Mouse (Mus musculus) embryonic facial prominence, embryonic 10.5 days (tissue): ENCODE measurements around the gene Serpinb7. TPM values are rescaled to one million over a fixed set of nuclear protein-coding genes. Genes with fewer than 3 reads are reported as not detected.
A peak's percentile ranks its signal among the peaks of the same experiment; 100 is the strongest.

ENCODE experiments used
- DNase-seq: peaks from one replicate; pipeline ENCODE4 v3.0.0-alpha.2; 2017; ENCODE audit warnings: low spot score
- H3K27ac ChIP-seq: fragments of 300-500 bp; sonication (generic); replicated peaks from 2 replicates; pipeline ENCODE4 v1.5.1; 2016; ENCODE audit warnings: mild to moderate bottlenecking
- H3K27me3 ChIP-seq: fragments of 300-500 bp; sonication (generic); replicated peaks from 2 replicates; pipeline ENCODE4 v1.6.1; 2016; ENCODE audit warnings: low read depth, mild to moderate bottlenecking; ENCODE audit not compliant: poor library complexity, severe bottlenecking
- H3K36me3 ChIP-seq: fragments of 300-500 bp; sonication (generic); replicated peaks from 2 replicates; pipeline ENCODE4 v1.6.1; 2016; ENCODE audit warnings: mild to moderate bottlenecking, moderate library complexity
- H3K4me1 ChIP-seq: fragments of 300-500 bp; sonication (generic); 2 replicates; pipeline ENCODE4 v1.6.1; 2016
- H3K4me3 ChIP-seq: fragments of 300-500 bp; sonication (generic); 2 replicates; pipeline ENCODE4 v1.5.1; 2016; ENCODE audit warnings: mild to moderate bottlenecking, moderate library complexity
- H3K9me3 ChIP-seq: fragments of 300-500 bp; sonication (generic); 2 replicates; pipeline ENCODE4 v1.6.1; 2016; ENCODE audit warnings: mild to moderate bottlenecking
- WGBS: fragments of 180-500 bp; shearing (Covaris S2); methylation state at CpG from one replicate; pipeline ENCODE4 v1.1.7; 2016; 5-methylcytosine and 5-hydroxymethylcytosine counted together
- polyA plus RNA-seq: library from polyadenylated mRNA; unstranded; fragments of >200 nt; fragmentation: Nextera tagmentation; extraction: Ambion mirVana; gene quantifications from 2 replicates; pipeline ENCODE4 v1.2.1, GENCODE M21; 2016

The Serpinb7 gene
- not detected in 2 replicates for polyA plus RNA-seq

DNA sequence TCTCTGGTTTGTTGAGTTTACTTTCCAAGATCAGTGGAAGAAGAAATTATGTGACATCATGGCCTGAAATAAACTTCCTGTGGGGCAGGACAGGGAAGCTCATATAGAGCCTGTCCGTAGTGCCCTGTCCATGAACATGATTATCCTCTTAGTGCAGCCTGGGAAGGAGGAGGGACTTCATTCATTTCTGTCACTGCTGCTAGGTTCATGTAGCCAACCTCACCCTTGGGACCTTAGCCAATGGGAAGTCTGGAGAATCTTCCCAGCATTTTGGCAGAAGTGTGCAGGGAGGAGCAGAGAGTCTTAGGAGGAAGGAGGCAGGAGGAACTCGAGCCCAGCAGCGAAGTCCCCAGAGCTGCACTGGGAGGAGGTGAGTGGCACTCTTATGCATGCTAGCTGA, at the start of gene Serpinb7:
Gene Serpinb7, plus strand, starts transcription at position 301 of the 400 bp plus-strand sequence.
- Histone ChIP-seq H3K27ac (no peak within 1 kb of the TSS), H3K4me1 (no peaks in the 10 kb centered on the region), H3K27me3 (no peaks in the 10 kb centered on the region), H3K9me3 (no peaks in the 10 kb centered on the region), H3K4me3 (no peak within 1 kb of the TSS), H3K36me3 (no peaks in the 10 kb centered on the region)
- 83% methylated on average over 3 of the region's 3 CpGs for WGBS
- no peak for DNase-seq

DNA sequence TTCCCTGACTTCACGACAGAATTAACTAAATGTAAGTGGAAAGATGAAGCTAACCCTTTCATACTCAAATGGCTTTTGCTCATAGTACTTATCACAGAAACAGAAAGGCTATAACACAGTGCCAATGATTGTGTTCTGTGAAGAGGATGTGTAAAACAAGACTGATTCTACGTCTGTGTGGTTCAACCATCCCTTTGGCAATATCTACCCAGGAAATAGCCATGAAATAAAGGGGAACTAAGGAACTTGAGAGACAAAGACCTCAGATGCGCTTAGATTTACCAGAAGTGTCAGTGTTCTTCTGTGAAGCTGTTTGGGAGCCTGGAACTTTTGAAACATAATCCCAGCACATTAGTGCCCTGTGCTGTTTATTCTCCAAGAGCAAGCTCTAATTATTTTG, 49.1 kb upstream of the Serpinb7 start:
- Histone ChIP-seq H3K4me1 (no peaks in the 10 kb centered on the region), H3K4me3 (no peak overlapping the region), H3K27ac (no peak overlapping the region), H3K36me3 (no peaks in the 10 kb centered on the region), H3K27me3 (no peaks in the 10 kb centered on the region), H3K9me3 (no peaks in the 10 kb centered on the region)
- WGBS, result 45% methylated on average over 3 of the region's 3 CpGs
- no peak for DNase-seq

DNA sequence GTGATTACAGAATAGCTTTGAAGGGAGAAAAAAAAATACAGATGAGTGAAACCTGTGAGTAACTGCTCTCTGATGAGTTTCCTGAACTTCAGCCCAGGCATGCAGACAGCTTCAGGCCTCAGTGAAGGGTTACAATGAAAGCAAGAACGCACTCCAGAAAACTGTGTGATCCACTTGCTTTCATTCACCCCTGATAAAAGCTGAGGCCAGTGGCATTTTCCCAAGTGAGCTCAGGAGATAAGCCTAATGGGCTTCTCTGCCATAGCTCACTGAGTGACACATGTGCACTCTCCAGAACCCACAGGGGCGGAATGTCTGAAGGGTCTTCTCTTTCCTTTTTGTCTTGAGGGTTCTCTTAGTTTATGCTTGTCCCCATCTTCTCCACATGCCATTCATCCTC, 48.3 kb upstream of the Serpinb7 start:
- WGBS, result 81% methylated on average over 2 of the region's 2 CpGs
- Histone ChIP-seq H3K9me3 (no peaks in the 10 kb centered on the region), H3K27ac (no peak overlapping the region), H3K4me3 (no peak overlapping the region), H3K4me1 (no peaks in the 10 kb centered on the region), H3K27me3 (no peaks in the 10 kb centered on the region), H3K36me3 (no peaks in the 10 kb centered on the region)
- DNase-seq, result no peak

DNA sequence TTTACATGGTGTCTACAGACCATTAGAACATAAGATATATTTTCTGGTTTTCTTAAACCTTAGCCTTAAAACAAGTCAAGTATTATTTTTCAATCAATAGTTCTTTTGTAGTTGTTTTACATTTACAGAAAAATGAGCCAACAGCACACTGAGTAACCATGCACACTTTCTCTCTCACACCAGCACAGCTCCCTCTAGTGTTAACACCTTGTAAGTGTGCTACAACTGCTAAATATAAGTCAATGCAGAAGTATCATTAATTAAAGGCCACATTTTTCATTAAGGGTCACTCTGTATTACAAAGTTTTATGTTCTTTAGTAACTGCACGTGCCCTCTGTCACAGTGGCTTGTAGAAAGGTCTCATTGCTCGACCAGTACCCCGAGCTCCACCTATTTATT, 46.4 kb upstream of the Serpinb7 start:
- no peak for DNase-seq
- 51% methylated on average over 3 of the region's 3 CpGs for WGBS
- H3K4me1 ChIP-seq, result no peaks in the 10 kb centered on the region
- no peaks in the 10 kb centered on the region for H3K9me3 ChIP-seq
- no peaks in the 10 kb centered on the region for H3K27me3 ChIP-seq
- no peaks in the 10 kb centered on the region for H3K36me3 ChIP-seq
- no peak overlapping the region for H3K4me3 ChIP-seq
- H3K27ac ChIP-seq, result no peak overlapping the region

DNA sequence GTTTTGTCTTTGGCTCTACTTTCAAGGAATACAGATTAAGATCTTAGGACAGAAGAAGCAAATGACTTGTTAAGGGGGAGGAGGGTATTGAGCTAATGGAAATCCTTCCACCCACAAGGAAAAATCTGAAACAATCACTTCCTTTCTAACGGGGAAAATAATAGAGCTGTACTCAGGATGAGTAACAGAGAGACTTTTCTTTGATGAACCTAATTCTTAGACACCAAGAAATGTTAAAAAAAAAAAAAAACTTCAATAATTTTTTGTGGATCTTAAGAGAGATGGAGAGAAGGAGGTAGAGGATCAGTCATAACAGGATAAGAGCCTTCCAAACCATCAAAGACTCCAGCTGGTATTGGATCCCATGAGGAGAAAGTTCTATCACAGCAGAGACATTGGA, 38.6 kb upstream of the Serpinb7 start, which contains the start of gene Serpinb11:
Gene Serpinb11, plus strand, starts transcription at position 301 of the 400 bp plus-strand sequence.
- H3K4me1 ChIP-seq, result no peaks in the 10 kb centered on the region
- no peaks in the 10 kb centered on the region for H3K36me3 ChIP-seq
- no peak within 1 kb of the TSS for H3K4me3 ChIP-seq
- H3K9me3 ChIP-seq, result no peaks in the 10 kb centered on the region
- 61% methylated on average over 1 of the region's 1 CpGs for WGBS
- H3K27ac ChIP-seq, result no peak within 1 kb of the TSS
- no peak for DNase-seq
- no peaks in the 10 kb centered on the region for H3K27me3 ChIP-seq

DNA sequence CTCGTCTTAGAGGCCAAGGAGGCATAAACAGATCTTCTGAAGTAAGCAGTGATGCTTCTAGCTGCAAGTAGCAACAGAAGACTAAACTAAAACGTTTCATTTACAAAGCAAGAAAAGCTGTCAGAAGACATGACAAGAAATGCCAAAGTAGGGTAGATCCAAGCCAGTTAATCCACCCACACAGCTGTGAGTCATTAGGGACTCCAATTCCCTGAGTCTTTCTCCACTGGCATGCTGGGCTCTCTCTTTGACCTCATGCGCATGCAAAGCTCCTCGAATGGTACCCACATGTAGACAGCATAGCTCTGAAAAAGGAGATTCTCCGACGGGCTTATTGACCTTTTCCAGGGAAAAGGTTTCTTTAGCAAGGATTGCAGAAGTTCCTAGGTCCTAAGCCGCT, 33.5 kb upstream of the Serpinb7 start:
- no peak overlapping the region for H3K4me3 ChIP-seq
- WGBS, result 46% methylated on average over 7 of the region's 7 CpGs

DNA sequence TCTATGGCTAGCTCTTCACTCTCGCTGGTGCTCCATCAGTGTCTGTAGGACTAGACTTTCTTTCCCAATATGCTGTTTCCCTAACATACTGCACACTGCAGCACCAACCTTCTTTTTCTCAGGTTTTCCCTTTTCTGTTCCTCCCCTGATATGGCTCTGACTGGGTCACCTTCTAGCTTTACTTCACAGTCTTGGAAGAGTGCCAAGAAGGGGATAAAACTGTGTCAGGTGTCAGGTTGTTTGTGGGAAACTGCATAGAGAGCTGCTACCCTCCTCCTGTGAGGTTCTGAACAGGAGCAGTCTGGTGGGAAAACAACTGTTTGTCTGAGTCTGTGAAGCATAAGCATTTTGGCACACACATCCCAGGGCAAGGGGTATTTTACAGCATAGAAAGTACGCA, 30.5 kb upstream of the Serpinb7 start:
- no peaks in the 10 kb centered on the region for H3K36me3 ChIP-seq
- no peaks in the 10 kb centered on the region for H3K4me1 ChIP-seq
- no peaks in the 10 kb centered on the region for H3K27me3 ChIP-seq
- no peaks in the 10 kb centered on the region for H3K9me3 ChIP-seq
- H3K4me3 ChIP-seq, result no peak overlapping the region
- H3K27ac ChIP-seq, result no peak overlapping the region
- DNase-seq, result no peak
- WGBS, result 93% methylated on average over 2 of the region's 2 CpGs

More for the DNA sequence above, 33.5 kb upstream of the Serpinb7 start:
- DNase-seq, result peak; percentile 20
- Histone ChIP-seq H3K9me3 (no peaks in the 10 kb centered on the region), H3K27me3 (no peaks in the 10 kb centered on the region), H3K27ac (no peak overlapping the region), H3K4me1 (no peaks in the 10 kb centered on the region), H3K36me3 (no peaks in the 10 kb centered on the region)

DNA sequence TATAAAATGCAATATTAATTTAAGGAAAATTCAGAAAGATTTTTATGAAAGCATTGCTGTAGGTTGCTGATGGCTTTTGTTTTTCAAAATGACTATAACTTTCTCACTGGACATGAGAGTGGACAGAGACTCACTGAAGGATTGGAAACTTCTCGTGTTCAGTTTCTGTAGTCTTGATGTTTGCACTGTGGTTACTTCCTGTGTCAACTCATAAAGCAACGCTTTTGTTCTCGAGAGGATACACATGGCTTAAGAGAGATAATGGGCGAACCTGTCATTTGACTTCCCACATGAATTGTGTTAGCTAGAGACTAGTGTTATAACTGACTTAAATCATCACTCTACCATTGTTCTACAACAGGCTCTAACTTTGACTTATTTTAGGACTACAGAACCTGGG, 22.5 kb upstream of the Serpinb7 start:
- Histone ChIP-seq H3K4me1 (no peaks in the 10 kb centered on the region), H3K27me3 (no peaks in the 10 kb centered on the region), H3K36me3 (no peaks in the 10 kb centered on the region), H3K27ac (no peak overlapping the region), H3K9me3 (no peaks in the 10 kb centered on the region), H3K4me3 (no peak overlapping the region)
- no peak for DNase-seq
- WGBS, result 82% methylated on average over 4 of the region's 4 CpGs

DNA sequence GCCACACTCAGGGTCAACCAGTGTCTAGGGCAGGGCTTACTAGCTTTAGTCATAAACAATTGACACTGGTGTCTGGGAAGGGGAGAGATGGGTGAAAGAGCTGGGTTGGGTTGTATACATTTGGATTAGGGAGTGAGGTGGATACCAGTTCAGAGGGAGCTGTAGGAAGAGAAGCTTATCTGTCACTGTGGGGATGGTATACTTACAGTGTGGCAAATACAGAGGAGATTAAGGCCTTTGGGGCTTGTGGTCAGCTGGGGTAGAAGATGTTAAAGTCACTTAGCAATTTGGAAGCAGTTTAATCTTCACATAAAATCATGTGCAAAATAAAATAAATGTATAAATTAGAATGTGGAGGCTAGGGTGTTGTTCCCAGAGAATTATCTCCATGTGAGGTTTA, 21.1 kb upstream of the Serpinb7 start:
- H3K9me3 ChIP-seq, result no peaks in the 10 kb centered on the region
- H3K4me1 ChIP-seq, result no peaks in the 10 kb centered on the region
- no peaks in the 10 kb centered on the region for H3K36me3 ChIP-seq
- no peak overlapping the region for H3K4me3 ChIP-seq
- no peak for DNase-seq
- H3K27ac ChIP-seq, result no peak overlapping the region
- no peaks in the 10 kb centered on the region for H3K27me3 ChIP-seq

DNA sequence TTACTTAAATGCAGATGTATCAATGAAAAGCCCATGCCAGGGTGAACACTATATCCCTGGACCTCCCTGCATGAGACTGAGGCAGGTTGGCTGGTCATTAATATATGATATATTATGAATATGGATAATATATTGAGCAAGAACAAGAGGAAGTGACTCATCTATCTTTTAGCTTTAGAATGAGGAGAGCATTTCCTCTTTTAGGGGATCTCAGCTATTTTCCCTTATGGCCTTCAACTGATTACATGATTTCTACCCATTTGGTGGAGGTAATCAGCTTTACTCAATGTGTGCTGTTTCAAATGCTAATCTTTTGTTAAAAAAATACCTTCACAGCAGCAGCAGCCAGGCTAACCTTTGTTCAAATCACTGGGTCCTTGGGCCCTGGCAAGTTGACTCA, 18.0 kb upstream of the Serpinb7 start:
- Histone ChIP-seq H3K4me3 (no peak overlapping the region), H3K9me3 (no peaks in the 10 kb centered on the region), H3K4me1 (no peaks in the 10 kb centered on the region), H3K27me3 (no peaks in the 10 kb centered on the region), H3K36me3 (no peaks in the 10 kb centered on the region), H3K27ac (no peak overlapping the region)
- DNase-seq, result no peak

DNA sequence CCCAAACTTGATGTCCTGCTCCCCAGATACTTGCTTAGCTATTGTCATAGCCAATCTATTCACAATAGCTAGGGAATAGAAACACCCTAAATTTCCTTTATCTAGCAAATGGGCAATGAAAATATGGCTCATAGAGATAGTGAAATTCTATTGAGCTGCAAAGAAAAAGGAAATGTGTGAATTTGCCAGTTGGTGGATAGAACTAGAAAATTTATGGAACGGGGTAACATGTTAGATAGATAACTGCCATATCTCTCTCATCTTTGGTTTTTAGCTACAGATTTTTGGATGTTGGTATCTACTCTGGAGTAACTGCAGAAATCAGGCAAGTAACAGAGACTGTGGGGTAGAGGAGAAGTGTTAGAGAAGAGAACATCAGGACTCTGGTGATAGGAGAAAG, 17.1 kb upstream of the Serpinb7 start:
- no peak for DNase-seq
- no peaks in the 10 kb centered on the region for H3K4me1 ChIP-seq
- H3K9me3 ChIP-seq, result no peaks in the 10 kb centered on the region
- no peak overlapping the region for H3K4me3 ChIP-seq
- no peaks in the 10 kb centered on the region for H3K27me3 ChIP-seq
- no peak overlapping the region for H3K27ac ChIP-seq
- H3K36me3 ChIP-seq, result no peaks in the 10 kb centered on the region
- 94% methylated on average over 1 of the region's 1 CpGs for WGBS

DNA sequence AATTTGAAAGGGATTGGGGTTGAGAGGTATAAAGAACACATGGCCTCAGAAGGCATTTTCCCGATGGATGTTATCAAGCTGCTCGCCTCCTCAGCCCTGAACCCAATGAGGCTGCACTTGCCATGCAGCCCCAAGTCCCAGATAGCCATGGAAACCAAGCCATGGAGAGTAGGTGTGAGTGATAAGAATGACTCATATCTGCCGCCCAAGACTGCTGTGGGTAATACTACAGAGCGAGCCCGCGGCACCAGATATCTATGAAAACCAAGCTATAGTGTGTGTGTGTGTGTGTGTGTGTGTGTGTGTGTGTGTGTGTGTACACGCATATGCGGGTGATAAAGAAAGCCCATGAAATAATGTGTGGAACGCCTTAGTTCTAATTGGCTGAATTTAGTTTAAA, 14.9 kb upstream of the Serpinb7 start:
- Histone ChIP-seq H3K27ac (no peak overlapping the region), H3K4me3 (no peak overlapping the region), H3K36me3 (no peaks in the 10 kb centered on the region), H3K4me1 (no peaks in the 10 kb centered on the region), H3K9me3 (no peaks in the 10 kb centered on the region), H3K27me3 (no peaks in the 10 kb centered on the region)
- DNase-seq, result no peak
- WGBS, result 95% methylated on average over 9 of the region's 9 CpGs

DNA sequence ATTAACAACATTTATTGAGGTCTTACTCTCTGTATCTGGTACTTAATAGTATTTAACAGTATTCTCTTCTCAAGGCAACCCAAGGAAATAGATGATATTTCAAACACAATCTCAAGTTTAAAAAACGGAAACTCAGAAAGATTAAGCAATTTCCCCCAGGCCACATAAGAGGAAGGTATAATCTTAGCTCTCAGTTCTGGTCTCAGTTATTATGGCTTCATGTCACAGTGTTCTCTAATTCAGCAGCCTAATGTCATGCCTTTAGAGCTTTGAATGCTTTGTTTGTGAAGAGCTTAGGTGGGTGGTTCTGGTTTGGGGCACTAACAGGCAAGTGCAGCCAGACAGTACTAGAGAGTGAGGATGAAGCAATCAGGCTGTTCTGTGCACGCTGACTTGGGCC, 9.7 kb upstream of the Serpinb7 start:
- H3K27ac ChIP-seq, result no peak overlapping the region
- no peaks in the 10 kb centered on the region for H3K27me3 ChIP-seq
- WGBS, result 79% methylated on average over 2 of the region's 2 CpGs
- no peaks in the 10 kb centered on the region for H3K4me1 ChIP-seq
- H3K36me3 ChIP-seq, result no peaks in the 10 kb centered on the region
- DNase-seq, result no peak
- H3K4me3 ChIP-seq, result no peak overlapping the region
- no peaks in the 10 kb centered on the region for H3K9me3 ChIP-seq

DNA sequence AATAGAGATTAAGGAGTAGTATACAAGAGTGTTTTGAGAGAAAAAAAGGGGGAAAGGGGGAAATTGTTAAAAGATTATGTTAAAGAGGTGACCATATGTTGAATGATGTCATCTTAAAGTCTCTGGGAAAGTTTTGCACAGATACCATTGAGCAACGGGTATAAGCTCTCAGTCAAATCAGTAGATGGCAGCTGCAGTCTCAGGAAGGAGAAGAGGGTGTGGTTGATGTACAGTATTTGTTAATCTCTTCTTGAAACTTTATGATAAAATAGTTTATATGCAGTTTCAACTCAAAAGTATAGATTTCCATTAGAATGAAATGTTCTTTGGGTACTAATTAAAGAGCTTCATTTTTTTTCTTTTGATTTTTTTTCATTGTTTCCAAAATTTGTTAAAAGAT, 2.0 kb upstream of the Serpinb7 start:
- WGBS, result 80% methylated on average over 1 of the region's 1 CpGs
- no peaks in the 10 kb centered on the region for H3K36me3 ChIP-seq
- H3K4me1 ChIP-seq, result no peaks in the 10 kb centered on the region
- H3K9me3 ChIP-seq, result no peaks in the 10 kb centered on the region
- H3K27ac ChIP-seq, result no peak overlapping the region
- H3K4me3 ChIP-seq, result no peak overlapping the region
- DNase-seq, result no peak
- H3K27me3 ChIP-seq, result no peaks in the 10 kb centered on the region
